Mouse (Mus musculus) brain, embryonic 18.5 days (tissue): ENCODE measurements around the gene Runx2.

Experiments
- DNase-seq: peaks from one replicate; pipeline ENCODE4 v3.0.0-alpha.2; 2012; ENCODE audit warnings: low read depth, low spot score

Runx2 gene

DNA sequence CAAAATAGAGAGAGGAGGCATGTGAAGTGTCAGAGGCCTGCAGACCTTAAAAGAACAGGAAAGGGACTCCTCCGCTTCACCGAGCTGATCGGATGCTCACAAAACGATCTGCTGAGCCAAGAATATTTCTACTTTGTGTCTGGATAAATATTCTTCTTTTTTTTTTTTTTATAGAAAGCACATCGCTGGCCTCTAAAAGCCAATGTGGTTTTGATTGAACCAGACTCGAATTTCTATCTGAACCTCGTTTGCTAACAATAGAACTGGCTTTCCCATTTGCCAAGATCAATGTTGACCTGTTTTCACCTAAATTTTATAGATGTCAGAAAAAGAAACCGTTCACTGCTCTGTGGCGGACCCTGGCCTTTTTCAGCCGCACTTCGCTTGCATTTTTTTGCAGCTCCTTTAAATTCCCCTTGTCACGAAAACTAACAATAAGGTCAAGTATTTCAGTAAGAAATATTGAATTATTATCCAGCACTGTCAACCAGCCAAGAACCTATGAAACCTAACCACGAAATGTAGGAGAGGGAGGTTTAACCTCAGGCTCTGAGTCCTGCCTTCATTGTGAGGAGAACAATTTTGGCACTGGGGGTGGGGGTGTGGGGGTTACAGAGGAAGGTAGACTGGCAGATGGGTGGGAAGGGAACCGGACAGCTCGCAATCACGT, 222.4 kb downstream of the Runx2 start:
- no peak for DNase-seq

DNA sequence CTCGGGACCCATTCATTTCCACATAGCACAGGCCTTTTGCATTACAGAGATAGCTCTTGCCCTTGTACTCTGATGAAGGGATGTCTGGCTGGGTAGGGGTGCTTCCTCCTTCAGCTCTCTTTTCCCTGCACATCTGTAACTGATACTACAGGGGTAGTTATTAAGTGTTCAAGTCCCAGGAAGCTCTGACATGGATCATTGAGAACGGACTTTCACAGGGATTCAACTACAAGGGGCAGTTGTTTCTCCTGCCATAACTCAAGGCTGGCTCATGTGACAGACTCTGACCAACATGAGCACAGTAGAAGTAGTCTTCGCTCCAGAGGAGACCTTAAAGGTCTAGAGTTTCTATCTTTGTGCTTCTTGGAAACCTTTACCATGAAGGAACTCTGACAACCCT, 226.1 kb downstream of the Runx2 start:
- DNase-seq, result no peak

DNA sequence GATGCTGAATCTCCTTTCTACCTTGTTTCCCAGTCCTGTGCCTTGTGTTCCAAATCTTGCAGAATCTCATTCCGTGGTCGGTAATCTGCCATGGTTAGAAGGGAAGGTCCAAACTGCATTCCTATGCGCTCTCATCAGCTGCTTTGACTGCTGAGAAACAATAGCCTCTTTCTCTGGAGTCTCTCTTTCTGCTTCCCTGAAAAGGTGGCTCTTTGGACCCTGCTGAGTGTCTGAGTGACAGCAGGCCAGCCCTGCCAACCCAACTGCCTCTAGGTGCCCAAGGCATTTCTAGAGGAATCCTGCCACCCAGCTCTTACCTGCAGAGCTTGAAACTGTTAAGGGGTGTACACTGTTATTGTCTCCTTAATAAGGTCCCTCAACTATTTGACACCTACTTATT, 226.6 kb downstream of the Runx2 start:
- no peak for DNase-seq

DNA sequence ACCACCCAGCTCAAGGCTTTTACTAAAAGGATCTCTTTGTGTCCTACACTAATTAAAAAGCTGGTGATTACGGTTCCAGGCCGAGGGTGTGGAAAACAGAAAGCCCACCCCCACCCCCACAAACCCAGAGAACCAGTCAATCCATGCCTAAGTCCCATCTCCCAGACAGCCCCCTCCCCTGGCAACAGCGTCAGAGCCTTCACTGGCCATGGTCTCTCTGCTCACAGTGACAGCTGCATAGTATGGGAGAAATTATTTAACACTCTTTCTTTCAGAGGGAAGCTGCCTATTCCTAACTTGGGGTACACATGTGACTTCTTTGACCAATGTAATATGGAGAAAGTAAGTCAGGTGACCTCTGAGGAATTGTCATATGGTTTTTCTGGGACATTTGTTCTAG, 228.4 kb downstream of the Runx2 start:
- no peak for DNase-seq

DNA sequence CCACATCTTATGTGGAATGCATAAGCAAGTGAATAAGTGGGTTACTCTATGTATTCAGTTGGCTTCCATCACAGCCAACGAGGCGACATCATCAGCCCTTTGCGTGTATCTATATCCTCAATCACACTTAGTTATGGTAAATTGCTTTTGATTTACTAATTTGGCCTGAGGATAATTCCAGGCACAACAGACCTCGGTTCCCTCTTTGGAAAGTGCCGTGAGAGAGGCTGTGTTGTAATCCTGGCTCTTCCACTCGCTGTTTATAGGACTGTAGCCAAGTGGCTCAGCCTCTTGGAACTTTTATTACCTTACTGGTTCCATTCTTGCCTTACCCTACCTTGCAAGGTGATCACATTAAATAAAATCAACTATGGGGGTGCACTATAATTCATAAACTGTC, 229.8 kb downstream of the Runx2 start:
- DNase-seq, result no peak

DNA sequence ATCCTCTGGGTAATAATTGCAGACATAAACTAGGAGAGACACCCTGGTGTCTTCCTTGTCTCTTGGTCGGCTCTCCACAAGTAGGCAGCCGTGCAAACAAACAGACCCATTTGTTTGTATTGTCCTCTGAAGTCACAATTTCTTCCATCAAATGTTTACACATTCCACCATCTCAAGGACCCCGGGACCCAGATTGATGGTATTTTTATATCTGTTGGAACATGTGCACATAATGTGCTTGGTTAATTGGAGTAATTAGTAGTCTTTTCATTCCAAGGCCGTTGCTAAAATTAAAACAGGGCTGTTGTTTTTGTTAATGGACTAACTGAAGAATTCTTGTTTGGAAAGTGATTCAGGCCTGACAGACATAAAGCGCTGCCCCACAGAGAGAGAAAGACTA, 236.8 kb downstream of the Runx2 start:
- no peak for DNase-seq

DNA sequence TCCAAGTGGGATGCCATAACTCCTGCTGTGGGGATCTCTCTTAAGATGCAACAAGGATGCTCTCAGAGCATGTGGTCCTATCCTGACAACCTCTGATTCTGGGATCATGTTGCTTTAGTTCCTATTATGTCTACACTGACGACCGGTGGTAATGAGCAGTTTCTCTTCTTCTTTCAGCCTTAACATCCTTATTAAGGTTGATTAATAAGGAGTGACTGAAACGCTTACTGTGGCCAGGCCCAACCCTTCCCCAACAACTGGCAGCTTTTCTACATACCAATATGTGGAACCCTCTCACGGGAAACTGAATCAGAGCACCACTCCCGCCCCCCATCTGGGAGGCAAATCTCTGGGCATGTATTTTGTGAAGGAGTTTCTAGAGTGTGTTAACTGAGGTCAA, 243.7 kb downstream of the Runx2 start:
- no peak for DNase-seq

DNA sequence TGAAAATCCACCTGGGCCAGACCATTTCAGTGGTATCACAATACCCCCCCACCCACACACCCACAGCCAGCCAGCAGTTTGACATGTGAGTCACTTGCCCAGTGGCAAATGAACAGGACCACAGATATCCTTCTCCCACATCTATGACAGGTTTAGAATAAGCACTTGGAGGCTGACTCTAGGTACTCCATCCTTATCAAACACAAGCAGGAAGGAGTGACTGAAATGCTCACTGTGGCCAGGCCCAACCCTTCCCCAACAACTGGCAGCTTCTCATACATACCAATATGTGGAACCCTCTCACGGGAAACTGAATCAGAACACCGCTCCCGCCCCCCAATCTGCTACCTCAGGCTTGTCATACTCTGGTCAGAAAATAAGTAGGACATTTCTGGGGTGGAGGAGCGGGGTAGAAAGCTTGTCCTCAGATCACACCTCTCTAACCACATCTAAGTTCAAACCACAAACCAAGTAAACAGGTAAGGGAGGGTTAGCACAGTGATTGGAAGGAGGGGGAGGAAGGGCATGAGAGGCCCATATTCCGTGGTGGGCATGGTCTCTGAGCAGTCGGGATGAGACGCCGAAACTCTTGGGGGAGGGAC, 245.5 kb downstream of the Runx2 start:
- DNase-seq, result no peak

DNA sequence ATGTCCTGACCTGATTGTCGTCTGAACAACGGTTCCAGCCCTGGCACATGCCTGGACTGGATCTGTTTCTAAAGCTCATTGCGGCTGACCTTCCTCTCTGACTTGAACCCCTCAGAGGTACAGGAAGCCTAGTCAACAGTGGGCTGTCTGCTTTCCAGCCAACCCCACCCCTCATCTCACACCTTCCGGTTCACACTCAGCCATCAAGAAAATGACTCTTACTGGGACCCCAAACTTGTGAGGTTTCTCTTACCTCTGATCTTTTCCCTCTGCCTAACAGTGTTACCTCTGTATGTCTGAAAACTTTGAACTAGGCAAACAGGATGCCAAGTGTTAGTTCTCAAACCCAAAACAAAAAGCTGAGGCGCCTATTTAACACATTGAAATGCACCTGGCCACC, 247.6 kb downstream of the Runx2 start:
- DNase-seq, result no peak

DNA sequence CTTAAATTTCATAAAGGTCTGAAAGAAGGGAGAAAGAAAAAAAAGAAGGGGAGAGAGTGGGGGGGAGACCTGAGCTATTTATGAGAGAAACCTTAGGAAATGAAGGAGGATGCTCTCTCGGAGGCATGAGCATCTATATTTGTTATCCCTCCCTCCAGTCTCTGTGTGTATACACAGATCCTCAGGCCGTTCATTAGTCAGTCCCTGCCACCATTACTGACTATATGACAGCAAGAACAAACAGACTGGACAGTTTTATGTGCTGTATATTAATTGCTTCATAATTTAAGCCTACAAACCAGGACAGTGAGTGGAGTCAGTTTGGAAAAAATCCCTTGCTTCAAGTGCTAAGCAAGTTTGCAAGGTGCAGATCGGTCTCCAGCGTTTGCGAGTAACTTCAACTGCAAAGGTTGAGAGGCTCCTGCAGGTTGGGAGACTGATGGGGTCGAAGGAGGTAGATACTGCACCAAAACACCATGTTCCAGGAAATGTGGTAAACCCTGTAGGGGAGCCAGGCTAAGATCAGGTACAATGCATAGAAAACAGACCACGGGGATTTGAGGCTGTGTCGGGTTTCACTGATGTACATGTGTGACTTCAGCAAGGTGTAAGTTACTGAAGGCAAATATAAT, 248.6 kb downstream of the Runx2 start:
- DNase-seq, result no peak

DNA sequence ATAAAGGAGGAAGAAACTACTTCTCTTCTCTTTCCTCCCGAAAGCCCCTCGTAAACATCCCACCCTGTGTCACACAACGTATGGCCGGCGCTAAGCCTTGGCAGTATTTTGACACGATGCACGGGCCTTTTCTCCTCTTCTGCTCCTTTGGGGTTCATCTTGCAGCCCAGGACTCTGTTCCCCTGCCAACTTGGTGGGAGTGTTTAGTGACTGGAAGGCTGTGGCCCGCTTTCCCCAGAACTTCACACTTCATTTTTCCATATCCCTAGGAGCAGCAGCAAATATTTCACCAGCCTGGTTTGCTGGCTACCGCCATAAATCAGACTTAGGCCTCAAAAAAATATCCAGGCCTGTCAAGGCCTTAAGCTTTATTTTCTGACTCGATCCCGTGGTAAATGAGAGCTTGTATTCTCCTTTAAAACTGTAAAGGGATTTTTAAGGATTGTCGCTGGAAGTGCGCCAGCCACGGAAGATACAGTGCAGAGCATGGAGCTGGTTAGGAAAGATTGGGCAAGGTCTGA, 249.2 kb downstream of the Runx2 start:
- DNase-seq, result no peak

DNA sequence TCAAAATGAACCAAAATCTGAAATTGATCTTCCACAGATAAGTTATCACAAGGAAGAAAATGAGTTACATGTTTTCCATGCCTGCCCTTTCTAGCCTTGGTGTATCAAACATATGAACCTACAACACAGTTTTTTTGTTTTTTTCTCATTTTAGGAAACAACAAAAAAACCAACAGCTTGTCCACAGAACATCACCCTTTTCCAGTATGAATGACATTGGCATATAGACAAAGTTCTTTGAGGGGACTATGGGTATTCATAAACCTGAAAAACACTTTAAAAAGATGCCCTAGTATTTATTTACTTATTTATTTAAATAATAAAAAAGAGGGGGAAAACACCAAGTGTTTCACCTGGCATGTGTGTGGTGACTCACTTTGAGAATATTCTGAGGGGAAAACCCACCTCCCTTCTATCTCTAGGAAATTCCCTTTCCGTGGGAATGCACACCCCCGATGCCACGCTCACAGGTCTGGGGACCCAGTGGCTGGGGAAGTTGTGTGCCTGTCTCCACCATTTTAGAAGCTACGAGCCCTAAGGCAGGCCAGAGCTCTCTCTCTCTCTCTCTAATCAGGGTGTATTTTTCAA, 249.9 kb downstream of the Runx2 start:
- no peak for DNase-seq

DNA sequence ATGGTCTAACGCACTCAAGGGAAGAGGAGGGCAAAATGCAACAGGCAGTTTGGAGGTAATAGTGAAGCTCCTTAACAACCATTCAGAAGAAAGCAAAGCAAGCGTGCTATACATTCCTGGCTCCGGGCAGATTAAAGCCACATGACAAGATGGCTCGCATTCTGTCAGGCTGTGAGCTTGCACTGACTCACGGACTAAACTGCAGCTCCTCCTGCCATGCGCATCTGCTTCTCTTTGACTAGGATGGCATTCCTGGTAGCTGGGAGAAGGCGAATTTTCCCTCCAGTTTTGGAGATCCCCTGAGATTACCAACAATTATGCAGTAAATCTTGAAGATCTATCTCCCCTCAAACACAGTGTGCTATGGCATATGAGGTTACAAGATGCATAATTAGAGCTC, 254.6 kb downstream of the Runx2 start:
- DNase-seq, result no peak

DNA sequence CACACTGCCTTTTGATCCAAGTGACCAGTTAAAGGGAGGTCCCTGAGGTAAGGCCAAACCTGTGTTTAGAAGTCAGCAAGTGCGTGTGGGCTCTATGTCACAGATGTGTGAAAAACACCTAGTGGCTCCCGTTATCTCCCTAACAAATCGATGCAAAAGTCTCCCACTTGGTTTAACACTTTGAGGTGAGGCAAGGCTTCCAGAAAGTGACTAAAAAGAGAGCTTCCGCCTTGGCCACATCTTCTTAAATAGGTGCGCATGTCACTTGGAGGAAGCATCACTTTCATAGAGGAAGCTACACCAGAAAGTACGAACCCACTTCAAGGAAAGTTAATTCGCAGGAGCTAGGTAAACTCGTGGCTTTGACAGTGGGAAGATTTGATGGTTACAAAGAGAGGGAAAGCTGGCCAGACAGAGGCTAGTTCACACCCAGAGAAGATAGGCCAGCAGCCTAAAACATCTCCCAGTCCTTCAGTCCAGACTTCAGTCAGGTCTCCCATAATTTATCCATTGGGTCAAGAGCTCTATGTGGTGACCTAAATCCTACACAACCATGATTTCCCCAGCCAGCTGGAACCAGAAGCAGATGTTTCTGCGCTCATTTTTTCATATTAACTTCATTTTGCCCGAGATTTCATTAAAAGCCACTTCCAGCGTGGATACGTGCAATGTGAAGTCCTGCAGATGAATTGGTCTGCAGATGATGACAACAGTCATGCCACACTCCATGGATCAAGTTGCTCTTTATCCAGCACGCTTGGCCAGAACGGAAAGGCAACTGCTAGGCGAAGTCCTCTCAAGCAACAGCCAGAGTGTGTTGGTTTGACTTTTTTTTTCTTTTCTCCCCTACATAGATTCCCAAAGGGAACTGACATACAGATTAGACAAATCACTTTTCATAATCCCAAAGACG, 257.1 kb downstream of the Runx2 start:
- DNase-seq, result no peak

DNA sequence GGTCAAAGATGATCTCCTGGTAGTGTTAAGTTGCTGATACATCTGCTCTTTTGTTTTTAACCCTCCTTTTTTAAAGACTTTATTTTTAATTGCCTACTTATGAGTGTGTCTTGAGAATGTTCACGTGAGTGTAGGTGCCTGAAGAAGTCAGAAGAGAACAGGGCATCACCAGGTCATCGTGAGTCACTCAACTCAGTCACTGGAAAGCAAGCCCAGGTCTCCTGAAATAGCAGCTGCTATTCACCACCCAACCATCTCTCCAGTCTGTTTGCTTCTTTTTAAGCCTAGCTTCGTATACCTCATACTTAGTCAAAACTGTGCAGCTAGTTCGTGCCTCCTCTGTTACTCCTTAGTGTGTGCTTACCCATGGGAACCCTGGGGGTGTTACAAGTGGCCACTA, 259.7 kb downstream of the Runx2 start:
- no peak for DNase-seq

DNA sequence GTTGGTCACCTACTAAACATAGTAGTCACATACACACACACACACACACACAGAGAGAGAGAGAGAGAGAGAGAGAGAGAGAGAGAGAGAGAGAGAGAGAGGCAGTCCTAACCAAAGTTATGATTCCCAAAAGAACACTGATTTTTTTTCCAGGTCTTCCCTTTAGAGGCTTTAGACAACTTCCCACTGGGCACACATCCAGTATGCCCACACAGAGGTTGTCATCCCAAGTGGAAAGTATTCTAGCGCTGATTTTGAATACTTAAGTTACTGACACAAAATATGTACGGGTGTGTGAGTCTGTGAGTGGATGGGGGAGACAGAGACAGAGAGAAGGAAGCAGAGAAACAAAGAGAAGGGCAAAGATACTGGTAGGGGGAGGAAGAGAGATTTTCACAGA, 265.0 kb downstream of the Runx2 start:
- DNase-seq, result no peak

DNA sequence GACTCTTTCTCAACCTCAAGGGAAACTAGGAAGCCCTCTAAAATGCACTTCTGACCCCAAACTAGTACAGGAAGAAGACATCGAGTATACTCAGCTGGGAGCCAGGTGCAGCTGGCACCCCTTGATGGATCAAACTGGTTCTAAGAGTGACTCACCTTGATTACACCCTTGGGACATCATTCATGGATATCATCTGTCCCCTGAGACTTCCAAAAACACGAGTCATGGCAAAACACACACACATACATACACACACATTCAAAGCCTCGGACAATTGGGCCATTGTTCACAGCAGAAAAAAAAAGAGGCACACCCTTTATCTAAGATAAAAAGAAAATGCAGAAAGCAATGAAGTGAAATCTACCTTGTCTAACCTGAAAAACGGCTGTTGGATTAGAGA, 266.7 kb downstream of the Runx2 start:
- DNase-seq, result no peak

DNA sequence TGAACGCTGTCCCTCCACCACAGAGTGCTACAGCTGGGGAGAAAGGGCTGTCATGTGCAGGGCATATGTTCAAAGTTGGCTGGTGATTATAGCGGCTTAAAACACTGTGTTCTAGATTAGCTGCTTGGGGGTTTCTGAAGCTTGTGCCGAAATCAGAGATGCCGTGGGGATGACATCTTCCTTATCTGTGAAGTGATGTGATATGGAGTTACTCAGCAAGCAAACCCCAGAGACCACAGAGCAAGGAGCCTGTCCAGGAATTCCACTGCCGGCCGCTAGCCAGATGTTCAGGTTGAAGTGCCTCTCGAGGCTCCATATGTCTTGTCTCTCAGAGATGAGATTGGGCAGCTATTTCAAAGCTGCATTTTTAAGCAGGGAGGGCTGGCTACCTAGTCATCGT, 267.8 kb downstream of the Runx2 start:
- DNase-seq, result no peak

DNA sequence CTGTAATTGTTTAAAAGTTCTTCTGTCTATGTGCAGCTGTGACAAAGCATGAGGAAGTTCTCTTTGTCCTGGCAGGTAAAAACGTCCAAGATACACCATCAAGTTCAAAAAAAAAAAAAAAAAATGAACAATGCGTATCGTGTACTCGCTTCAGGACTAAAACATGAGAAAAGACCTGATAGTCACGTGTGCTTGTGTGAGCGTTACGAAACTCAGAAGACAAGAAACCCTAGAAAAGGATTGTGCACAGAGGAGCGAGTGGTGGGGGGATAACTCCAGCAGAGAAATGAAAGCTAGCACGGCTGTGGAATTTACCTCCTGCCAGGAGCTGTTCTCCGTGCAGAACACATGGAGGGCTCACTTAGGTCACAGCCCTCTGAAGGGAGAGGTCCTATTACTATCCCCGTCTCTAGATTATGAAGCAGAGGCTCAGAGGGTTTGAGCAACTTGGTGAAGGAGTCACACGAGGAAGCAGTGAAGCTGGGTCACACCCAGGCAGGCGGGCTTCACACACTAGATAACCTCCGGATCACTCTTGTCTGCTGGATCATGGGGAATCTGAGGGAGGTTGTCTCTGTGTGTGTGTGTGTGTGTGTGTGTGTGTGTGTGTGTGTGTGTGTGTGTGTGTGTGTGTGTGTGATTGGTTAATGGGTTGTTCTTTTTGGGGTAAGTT, 269.3 kb downstream of the Runx2 start:
- DNase-seq, result no peak

DNA sequence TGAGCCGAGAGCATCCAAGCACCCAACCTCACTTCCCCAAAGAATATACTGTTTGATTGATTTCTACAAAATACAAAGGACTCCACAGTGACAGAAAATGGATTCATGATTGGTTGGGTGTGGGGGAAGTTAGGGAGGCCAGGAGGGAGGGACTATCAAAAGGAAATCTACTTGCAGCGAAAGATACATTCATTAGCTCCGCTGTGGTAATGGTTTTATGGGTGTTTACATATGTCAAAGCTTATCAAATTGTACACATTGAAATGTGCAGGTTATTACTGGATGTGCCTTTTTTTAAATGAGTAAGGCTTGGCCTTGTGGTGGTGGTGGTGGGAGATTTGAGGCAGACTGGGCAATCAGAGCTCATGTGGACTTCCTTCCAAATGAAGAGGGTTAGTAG, 271.9 kb downstream of the Runx2 start:
- no peak for DNase-seq

DNA sequence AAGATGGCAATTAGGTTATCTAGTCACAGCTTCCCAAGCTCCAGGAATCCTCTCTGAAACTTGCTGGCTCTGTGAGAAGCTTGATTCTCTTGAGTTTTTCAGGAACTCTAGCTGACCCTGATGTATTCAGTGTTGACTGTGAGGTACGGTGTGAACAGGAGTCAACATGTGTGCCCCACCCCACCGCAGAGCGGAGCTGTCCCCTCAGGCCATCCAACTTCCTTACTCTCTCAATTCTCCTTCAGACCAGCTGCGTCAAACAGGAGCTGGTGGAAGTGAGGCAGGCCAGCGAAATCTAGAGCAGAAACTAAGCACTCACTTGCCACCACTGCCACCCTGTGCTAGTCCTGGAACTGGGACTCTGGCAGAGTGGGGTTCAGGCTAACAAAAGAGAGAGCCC, 273.9 kb downstream of the Runx2 start:
- DNase-seq, result no peak
